Mouse (Mus musculus): ENCODE measurements around the gene Trappc5.

DNA sequence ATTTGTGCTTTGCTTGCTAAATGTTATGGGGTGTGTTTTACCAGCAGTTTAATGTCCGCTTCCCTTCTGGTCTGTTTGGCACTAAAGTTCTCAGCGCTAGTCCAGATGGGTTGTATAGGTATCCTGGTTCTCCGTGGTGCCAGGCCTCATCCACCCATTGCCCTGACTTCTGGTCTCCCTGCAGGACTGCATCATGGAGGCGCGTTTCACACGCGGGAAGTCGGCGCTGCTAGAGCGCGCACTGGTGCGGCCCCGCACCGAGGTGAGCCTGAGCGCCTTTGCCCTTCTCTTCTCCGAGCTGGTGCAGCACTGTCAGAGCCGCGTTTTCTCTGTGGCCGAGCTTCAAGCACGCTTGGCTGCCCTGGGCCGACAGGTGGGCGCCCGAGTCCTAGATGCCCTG is 2.7 kb downstream of the Trappc5 start:
- TF ChIP-seq CTCF (IDR thresholded peaks at IDR 0.05; ENCODE audit: insufficient read depth, low read length) (no peak), POLR2A (IDR thresholded peaks at IDR 0.05; ENCODE audit: borderline replicate concordance, extremely low read depth, low read depth, low read length) (no peak)

Measured in lung, adult 2 months (tissue).